Mouse (Mus musculus) left cerebral cortex, adult 9 months (tissue): ENCODE data around the gene Pglyrp2.

ENCODE experiments used
- DNase-seq, 2 experiments: peaks; one replicate each; pipeline ENCODE4 v3.0.0; 2022; ENCODE audit warnings: low spot score in 2 of 2

Gene Pglyrp2

DNA sequence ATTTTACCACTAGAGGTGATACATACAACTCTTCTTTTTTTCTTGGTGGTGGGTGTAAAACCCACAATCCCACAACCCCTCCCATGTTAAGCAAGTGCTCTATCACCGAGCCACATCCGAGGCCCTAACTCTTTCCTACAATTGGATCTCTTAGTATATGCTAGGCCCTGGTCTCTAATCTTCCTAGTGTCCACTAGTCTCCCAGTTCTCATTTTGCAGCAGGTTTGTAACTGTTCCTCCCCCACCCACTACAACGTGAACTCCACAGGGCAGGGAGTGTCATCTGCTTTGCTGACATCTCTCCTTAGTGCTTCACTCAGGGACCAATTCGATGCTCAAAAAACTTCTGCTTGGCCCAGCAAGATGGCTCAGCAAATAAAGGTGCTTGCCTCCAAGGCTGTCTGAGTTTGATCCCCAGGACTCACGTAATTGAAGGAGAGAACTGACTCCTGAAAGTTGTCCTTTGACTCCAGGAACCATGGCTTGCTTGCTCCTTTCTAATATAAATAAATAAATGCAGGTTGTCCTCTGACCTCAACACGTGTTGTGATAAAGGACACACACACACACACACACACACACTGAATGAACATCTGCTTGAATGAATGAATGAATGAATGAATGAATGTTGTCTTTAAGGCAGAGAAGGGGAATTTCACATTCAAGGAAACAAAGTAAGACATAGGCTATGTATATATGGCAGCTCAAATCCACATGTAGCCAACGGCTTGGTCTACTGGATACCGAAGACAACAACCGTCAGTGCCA, 21.8 kb downstream of the Pglyrp2 start:
- no peak for DNase-seq

DNA sequence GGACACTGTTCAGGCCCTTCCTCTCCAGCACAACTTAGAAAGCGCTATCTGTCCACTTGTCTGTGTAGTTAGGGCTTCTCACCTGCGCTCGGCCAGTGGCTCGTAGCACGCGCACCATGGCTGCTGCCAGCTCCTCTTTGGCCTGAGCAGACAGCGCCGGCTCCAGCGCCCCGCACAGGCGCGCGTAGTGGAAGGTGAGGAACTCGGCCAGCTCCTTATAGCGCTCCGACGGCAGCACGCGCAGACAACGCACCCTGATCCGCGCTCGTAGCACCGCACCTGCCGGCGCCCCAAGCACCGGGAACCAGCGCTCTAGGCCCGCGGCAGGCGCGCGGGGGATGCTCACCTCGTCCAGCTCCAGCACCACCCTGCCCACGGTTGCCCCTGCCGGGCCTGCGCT, 27.7 kb downstream of the Pglyrp2 start:
- no peak for DNase-seq

DNA sequence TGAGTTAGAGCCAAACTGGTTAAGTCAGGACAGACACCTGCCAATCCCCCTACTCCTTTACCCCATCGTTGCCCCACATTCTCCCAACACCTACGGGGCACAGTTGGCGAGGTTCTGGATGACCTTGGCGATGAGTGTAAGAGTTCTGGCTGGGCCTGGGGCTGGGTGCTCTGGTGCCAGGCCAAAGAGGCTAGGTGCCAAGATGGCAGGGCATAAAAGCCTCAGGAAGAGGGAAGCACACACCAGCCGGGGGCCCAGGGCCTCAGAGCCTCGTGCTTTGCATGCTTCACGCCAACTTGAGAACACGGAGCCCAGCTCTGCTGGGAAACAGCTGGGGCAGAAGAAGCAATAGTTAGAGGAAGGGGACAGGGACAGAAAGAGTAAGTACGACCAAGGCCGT, 30.0 kb downstream of the Pglyrp2 start:
- DNase-seq, result no peak

DNA sequence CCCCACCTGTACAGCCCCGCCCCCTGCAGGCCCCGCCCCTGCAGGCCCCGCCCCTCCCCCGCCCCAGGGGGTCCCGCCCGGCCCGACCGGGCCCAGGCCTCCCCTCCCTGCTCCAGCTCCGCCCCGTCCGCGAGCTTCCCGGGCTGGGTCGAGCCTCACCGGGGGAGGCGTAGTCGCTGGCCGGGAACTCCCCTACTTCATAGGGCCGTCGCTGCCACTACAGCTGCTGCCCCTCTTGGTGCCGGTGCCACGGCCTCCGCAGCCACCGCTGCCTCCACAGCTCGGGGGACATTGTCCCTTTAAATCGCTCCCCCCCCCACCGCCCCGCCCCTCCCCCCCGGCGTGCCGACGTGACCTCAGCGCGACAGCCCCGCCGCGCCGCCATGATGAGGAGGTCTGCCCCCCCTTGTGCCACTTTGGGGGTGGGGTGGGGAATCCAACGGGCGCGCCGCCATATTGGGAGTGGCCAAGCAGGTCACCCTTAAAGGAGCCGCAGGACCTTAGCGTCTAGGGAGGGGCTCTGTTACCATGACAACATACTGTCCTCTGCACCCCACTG, 34.8 kb downstream of the Pglyrp2 start, which contains the start of gene Wiz:
Wiz (minus strand) TSS at position 339 of the 559 bp plus-strand sequence.
- DNase-seq, result peak; percentile 84 to 95

DNA sequence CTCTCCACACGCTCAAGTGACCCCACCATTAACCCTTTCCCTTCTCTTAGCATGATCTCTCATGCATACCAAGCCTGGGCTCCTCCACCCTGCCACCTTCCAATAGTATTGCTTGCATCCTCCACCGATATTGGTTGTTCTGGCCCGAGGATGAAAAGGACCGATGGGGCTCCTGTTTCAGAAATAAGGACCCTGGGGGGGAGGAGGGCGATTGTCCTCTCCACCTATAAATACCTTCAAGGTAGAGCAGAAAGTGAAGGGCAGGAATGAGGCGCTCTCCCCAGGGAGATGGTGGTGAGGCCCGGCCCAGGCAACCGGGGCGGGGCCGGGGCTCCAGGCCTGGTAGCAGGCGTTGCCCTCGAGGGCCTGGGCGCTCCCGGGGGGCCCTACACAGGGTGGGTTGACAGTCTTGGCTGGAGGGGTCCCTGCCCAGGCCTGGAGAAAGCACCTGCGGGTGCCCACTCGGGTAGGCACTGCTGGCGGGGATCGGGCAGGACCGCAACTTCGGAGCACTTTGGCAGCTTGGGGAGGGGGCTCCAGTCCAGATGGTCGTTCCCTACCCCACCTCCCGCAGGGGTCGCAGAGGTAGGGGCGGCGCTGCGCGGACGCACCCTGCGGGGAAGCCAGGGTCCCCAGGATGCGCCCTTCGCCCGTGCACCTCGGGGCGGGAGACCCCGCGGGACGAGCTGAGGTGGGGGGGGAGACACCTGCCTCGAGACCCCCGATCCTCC, 35.4 kb downstream of the Pglyrp2 start:
- peak in 1 of 2 experiments; percentile 25 for DNase-seq

DNA sequence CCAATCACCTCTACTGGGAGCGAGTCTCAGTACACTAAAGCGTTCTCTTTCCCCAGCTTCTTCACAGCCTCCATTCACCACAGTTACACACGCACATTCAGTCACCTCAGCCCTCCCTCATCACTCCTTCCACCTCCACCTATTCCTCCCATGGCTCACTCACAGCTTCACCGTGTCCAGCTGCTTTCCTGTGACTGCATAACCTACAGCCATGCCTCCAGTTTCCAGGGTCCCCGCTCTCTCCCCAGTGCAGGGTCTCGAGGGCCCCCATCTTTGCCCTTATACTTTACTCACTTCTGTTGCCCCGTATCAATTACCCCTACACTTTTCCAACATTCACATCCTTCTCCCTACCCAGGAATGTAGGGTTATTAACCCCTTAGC, 36.0 kb downstream of the Pglyrp2 start:
- peak in 1 of 2 experiments; percentile 1 for DNase-seq

DNA sequence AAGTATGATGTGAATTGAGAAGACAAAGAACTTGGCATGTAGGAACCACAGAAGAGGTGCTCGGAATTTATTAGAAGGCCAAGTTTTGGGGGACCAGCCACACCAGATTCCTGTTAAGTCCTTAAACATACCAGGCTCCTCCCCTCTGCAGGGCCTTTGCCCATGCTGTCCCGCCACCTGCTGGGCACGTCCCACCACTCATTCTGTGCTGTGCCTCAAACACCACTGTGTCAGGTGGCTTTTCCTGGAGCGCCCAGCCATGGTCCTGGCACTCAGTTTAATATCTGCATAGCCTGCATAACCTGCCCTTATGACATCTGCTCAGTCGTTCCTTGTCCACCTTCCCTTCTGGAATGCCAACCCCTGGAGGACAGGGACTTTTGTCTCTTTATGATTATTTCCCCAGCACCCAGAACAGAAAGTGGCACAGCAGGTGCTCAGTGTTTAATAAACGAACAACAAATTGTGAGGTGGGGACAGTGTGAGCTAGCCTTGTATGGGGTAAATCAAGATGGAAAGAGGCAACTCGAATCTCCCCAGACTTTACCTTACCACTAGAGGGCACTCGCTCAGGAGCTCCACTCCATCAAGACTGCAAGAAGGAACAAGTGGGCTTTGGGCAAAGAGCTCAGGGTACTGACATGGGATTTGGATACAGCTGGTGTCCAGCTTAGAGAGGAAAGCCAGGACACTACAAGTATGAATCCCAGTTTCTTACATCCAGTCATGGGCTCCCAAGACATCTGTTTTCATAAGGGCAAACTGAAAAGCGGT, 37.1 kb downstream of the Pglyrp2 start:
- peak in 1 of 2 experiments; percentile 64 for DNase-seq

DNA sequence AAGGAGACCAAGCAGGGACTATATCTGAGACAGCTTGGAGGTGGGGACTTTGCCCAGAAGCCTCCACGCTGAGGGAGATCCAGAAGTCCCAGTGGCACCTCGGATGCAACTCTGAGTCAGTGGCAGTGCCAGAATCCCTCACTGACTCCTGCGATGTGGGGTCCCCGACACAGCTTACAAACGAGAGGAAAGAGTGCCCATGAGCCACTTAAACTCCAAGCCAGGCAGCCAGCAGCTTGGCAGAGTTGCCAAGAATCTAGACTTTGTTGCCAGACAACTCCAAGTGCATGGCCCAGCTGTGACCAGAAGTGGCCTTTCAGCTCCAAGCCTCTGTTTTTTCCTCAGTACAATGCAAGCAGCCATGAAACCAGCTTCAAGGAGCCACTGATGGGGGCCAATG, 40.3 kb downstream of the Pglyrp2 start:
- DNase-seq, result no peak

DNA sequence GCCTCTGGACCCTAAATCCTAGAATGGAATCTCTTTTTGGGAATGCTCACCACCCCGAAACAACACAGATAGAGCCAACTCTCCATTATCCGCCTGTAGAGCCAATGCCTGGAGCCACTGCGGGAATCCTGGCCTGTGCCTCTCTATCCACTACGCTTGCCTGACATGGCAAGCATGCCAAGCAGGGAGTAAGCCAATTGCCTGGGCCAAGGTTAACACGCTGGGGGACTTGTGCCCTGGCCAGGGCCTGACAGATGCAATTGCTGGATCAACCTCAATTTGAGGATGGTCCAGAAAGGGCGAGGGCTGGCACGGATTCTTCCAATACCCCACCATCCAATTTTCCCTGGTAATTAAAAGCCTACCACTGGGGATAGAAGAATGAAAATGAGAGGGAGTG, 41.4 kb downstream of the Pglyrp2 start:
- no peak for DNase-seq

DNA sequence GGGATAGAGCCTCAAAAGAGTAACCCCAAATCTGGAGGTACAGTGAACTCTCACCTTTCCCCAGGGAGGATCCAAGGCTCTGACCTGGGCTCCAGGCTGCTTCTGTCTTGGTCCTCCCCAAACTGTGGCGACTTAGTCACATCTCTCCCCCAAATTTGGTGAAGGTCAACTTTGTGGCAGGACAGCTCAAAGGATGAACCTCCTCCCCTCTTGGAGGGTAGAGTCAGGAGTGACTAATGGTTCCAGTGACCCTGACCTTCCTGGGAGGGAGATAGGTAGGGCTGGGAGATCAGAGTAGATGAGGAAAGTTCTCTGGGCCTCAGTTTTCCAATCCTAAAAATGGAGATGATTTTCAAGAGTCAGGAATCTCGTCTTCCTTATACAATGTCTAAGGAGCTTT, 45.2 kb downstream of the Pglyrp2 start:
- no peak for DNase-seq

DNA sequence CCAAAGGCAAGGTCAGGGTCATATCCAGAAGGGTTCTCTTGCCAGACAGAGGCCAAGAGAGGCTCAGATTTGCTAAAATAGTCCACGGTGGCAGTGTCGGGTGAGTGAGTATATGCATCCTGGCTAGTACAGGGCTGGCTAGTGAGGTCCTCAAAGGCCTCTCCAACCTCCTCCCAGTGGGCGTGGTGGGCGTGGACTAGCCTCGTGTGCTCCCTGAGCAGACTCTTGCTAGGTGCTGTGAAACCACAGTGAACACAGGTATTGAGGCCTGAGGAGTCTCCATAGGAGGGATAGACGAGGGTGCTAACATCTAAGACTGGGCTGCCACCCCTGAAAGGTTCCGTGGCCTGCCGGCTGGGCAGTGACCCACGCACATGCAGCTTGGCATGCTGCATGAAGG, 46.8 kb downstream of the Pglyrp2 start:
- DNase-seq, result no peak

DNA sequence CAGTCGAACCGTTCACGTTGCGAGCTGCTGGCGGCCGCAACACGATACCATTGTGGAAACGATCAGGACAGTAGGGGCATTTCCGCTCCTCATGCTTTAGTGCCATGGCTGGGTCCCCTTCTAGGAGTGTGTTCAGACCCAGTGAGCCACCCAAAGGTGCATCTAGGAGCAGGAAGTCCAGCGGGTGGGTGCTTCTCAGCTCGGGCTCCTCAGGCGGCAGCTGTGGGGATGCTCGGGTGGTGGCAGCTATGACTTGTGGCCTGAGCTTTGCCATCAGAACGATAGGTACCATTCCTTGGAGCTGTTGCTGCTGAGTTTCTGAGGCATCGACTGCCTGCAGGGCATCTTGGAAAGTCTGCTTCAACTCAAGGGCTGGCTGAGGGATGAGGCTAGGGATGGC, 47.5 kb downstream of the Pglyrp2 start:
- DNase-seq, result no peak

DNA sequence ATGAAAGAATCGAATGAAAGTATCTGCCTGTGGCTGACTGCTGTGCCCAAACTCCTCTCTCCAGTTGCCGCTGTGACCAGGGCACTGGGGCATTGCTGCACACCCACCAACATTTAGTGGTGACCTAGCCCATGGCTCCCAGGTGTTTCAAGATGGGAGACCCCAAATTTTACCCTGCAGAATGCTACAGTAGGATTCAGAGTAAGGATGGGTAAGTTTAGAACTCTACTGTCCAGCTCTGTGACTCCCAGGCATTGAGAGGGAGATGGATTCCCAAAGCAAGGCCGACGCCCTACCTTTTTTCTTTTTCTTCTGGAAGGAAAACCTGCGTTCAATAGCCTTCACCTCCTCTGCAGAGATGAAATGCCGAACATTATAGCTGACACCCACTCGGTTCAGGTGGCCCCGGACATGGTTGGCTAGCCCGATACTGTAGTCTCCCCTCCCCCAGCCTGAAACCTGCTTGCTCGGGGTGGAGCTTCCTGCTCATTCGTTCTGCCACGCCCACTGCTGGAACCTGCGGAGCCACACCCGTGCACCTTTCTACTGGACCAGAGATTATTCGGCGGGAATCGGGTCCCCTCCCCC, 54.9 kb downstream of the Pglyrp2 start:
- no peak for DNase-seq

DNA sequence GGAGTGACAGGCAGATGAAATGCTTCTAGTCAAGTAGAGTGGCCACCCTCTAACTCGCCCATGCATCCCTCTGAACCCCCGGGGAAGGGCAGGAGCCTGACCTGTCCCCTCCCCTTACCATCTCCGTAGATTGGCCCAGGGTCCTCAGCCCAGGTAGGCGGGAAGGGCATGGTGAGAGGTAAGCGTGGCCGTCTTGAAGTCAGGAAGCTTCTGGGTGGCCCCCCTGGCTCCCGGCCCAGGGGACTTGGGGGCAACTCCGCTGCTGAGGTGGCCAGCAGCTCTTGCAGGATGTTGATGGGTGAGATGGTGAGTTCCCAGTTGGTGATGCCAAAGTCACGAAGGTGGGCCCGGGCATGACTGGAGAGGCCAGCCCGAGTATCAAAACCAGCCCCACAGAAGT, 56.3 kb downstream of the Pglyrp2 start:
- DNase-seq, result no peak

DNA sequence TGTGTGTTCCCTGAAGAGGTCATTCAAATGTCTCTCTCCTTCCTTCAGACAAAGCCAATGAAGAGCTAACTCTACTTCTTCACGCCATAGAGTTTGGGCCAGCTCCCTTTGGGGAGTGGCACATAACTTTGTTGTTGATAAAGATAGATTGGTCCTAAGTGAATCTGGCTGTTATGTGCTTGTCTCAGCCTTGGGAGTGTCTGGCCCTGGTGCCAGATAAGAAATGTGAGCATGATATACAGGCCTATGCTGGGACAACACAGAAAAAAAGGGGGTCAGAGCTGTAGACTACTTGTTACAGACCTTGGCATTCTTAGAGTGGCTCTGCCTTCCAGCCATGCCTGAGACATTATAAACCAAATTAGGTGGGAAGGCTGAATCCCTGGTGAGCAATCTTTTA, 58.7 kb downstream of the Pglyrp2 start:
- no peak for DNase-seq

DNA sequence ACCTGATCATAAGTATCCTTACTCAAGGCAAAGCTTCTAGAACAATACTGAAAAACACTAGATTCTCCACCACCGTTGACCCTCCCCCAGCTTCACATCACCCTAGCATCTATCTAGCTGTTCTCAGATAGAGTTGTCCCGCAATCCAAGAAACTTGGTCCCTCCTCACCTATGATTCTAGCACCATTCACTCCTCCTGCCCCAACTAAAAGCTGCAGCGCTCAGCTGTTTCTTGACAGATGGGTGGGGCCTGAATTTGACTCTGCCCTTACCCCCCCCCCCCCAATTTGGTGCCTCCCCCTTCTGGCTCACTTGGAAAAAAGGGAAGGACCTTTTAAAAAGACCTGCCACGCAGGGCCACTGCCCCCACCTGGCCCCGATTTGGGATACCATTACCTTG, 59.1 kb downstream of the Pglyrp2 start:
- DNase-seq, result no peak

DNA sequence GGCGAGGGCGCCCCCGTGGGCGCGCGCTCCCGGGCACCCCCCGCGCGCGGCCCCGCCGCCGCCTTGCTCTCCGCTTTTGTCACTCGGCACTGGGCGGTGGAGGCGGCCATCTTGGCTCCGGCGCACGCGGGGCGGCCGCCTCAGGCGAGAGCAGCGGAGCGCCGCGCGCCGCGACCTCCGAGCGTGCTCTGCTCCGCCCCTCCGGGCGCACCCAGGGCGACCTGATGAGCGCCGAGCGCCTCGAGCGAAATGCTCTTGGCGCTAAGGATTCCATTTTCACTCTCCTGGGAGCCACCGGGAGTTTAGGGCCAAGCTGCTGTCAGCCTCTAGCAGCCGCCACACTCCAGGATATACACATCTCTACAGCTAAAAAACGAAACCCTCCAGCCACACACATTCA, 59.6 kb downstream of the Pglyrp2 start:
- peak; percentile 61 to 86 for DNase-seq

DNA sequence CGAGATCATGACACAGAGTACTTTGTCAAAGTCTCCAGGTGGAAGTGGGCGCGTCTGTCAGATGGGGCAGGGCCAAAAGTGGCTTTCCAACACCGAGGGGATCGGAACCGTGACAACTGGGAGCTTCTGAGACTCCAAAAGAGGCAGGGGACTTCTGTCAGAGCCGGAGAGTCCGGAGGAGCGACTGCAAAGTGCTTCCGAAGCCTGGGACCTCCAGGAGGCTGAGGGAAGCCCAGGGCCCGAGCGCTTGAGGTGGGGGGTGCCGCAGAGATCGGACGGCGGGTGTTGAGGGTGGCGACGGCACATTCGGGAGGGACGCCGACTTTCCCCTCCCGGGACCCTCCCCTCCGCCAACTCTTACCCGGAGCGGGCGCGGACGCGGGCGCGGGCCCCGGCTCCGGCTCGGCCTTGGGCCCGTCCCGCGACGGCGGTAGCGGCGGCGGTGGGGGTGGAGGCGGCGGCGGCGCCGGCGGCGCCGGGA, 60.1 kb downstream of the Pglyrp2 start:
- DNase-seq, result no peak

DNA sequence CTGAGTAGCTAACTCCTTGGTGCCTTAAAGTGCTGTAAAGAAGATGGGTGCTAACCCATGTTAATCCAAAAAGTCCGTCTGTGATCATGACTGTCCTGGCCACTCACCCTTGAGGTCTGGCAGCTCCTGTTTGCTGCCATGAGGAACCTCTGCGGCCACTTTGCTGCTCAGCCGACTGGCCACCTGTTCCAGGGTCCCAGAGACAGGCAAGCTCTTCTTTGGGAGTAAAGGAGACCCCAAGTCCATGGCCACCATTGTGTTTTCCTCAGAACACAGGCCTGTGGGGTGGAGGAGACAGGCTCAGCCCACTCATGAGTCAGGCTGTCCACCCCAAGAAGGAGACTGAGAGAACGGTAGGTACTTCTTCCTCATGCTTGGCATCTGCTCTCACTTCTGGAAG, 61.3 kb downstream of the Pglyrp2 start:
- DNase-seq, result no peak
